Mouse (Mus musculus) heart, embryonic 13.5 days (tissue): ENCODE data around the gene Exoc6. TPM values are rescaled to one million over a fixed set of nuclear protein-coding genes. Genes with fewer than 3 reads are reported as not detected.

ENCODE experiments used
- ATAC-seq: fragments of 200-750 bp; cut with Nextera tagmentation; 2 replicates; pipeline ENCODE4 v1.8.0; 2017; ENCODE audit warnings: moderate TSS enrichment; ENCODE audit not compliant: insufficient number of reproducible peaks, low FRiP score, low TSS enrichment; ENCODE audit errors: extremely low read depth
- H3K27ac ChIP-seq: fragments of 300-500 bp; sonication (generic); replicated peaks from 2 replicates; pipeline ENCODE4 v1.5.1; 2015; ENCODE audit warnings: moderate library complexity, mild to moderate bottlenecking, inconsistent platforms
- H3K27me3 ChIP-seq: fragments of 300-500 bp; sonication (generic); replicated peaks from 2 replicates; pipeline ENCODE4 v1.6.1; 2015; ENCODE audit warnings: mild to moderate bottlenecking, inconsistent platforms
- H3K36me3 ChIP-seq: fragments of 300-500 bp; sonication (generic); 2 replicates; pipeline ENCODE4 v1.6.1; 2015; ENCODE audit warnings: mild to moderate bottlenecking, inconsistent platforms
- H3K4me1 ChIP-seq: fragments of 300-500 bp; sonication (generic); 2 replicates; pipeline ENCODE4 v1.6.1; 2015; ENCODE audit warnings: inconsistent platforms
- H3K4me2 ChIP-seq: fragments of 300-500 bp; sonication (generic); 2 replicates; pipeline ENCODE4 v1.6.1; 2015; ENCODE audit warnings: inconsistent platforms, mild to moderate bottlenecking, moderate library complexity
- H3K4me3 ChIP-seq: fragments of 300-500 bp; sonication (generic); 2 replicates; pipeline ENCODE4 v1.5.1; 2015; ENCODE audit warnings: moderate library complexity, mild to moderate bottlenecking, inconsistent platforms
- H3K9ac ChIP-seq: fragments of 300-500 bp; sonication (generic); 2 replicates; pipeline ENCODE4 v1.6.1; 2015; ENCODE audit warnings: inconsistent platforms, mild to moderate bottlenecking, moderate library complexity
- H3K9me3 ChIP-seq: fragments of 300-500 bp; sonication (generic); 2 replicates; pipeline ENCODE4 v1.6.1; 2016; ENCODE audit warnings: inconsistent platforms
- WGBS: fragments of 180-500 bp; shearing (Covaris S2); methylation state at CpG from one replicate; pipeline ENCODE4 v1.1.7; 2015; ENCODE audit warnings: mixed read lengths; 5-methylcytosine and 5-hydroxymethylcytosine counted together
- polyA plus RNA-seq: library from polyadenylated mRNA; unstranded; fragments of >200 nt; fragmentation: Nextera tagmentation; extraction: Ambion mirVana; gene quantifications from 2 replicates; pipeline ENCODE4 v1.2.1, GENCODE M21; 2015

Gene Exoc6
- polyA plus RNA-seq, 1 experiment from 2014 or later, result 17.2 TPM

- no peak overlapping the region for H3K4me3 ChIP-seq
- H3K27ac ChIP-seq, result 0 out of 2 replicates have a peak overlapping the region, but pooled peaks have one; percentile 26
- peaks cover 6% of the 10 kb centered on the region; the same call in 1 of the 2 replicates for H3K4me1 ChIP-seq
- ATAC-seq, result no peak
- no peak overlapping the region for H3K9ac ChIP-seq
- H3K9me3 ChIP-seq, result no peaks in the 10 kb centered on the region
- 36% methylated on average over 4 of the region's 4 CpGs for WGBS
- 0 out of 2 replicates have a peak overlapping the region, but pooled peaks have one; percentile 25 for H3K4me2 ChIP-seq
- H3K36me3 ChIP-seq, result peaks cover 21% of the 10 kb centered on the region
- no peaks in the 10 kb centered on the region for H3K27me3 ChIP-seq
Measured at GRCm38 (mm10) chr19:37579607-37580006, 29.4 kb downstream of the Exoc6 start.

- Histone ChIP-seq H3K27ac (no peak overlapping the region), H3K4me2 (no peak overlapping the region), H3K4me1 (peaks cover 11% of the 10 kb centered on the region), H3K27me3 (no peaks in the 10 kb centered on the region), H3K9me3 (no peaks in the 10 kb centered on the region), H3K9ac (no peak overlapping the region), H3K4me3 (no peak overlapping the region), H3K36me3 (peaks cover 21% of the 10 kb centered on the region)
- no peak for ATAC-seq
- 83% methylated on average over 6 of the region's 6 CpGs for WGBS
Measured at GRCm38 (mm10) chr19:37580438-37580837, 30.2 kb downstream of the Exoc6 start.

- Histone ChIP-seq H3K4me3 (no peak overlapping the region), H3K27me3 (no peaks in the 10 kb centered on the region), H3K4me2 (no peak overlapping the region), H3K27ac (no peak overlapping the region), H3K9ac (no peak overlapping the region), H3K4me1 (peaks cover 7% of the 10 kb centered on the region; the same call in 1 of the 2 replicates), H3K9me3 (no peaks in the 10 kb centered on the region), H3K36me3 (peaks cover 27% of the 10 kb centered on the region)
- WGBS, result 65% methylated on average over 14 of the region's 14 CpGs
- no peak for ATAC-seq
Measured at GRCm38 (mm10) chr19:37585210-37585609, 35.0 kb downstream of the Exoc6 start.

GRCm38 (mm10) chr19:37585684-37586083 is 35.5 kb downstream of the Exoc6 start:
- no peak for ATAC-seq
- Histone ChIP-seq H3K36me3 (peaks cover 32% of the 10 kb centered on the region), H3K4me3 (no peak overlapping the region), H3K4me1 (peaks cover 7% of the 10 kb centered on the region; the same call in 1 of the 2 replicates), H3K9me3 (no peaks in the 10 kb centered on the region), H3K4me2 (no peak overlapping the region), H3K27ac (no peak overlapping the region), H3K9ac (no peak overlapping the region), H3K27me3 (no peaks in the 10 kb centered on the region)
- WGBS, result 64% methylated on average over 8 of the region's 8 CpGs

GRCm38 (mm10) chr19:37590544-37590943 is 40.3 kb downstream of the Exoc6 start:
- Histone ChIP-seq H3K9me3 (no peaks in the 10 kb centered on the region), H3K4me2 (no peak overlapping the region), H3K27me3 (no peaks in the 10 kb centered on the region), H3K4me1 (0 out of 2 replicates have a peak, but pooled peaks cover 1% of the 10 kb centered on the region), H3K27ac (no peak overlapping the region), H3K36me3 (peaks cover 63% of the 10 kb centered on the region), H3K9ac (no peak overlapping the region), H3K4me3 (no peak overlapping the region)
- 89% methylated on average over 7 of the region's 7 CpGs for WGBS
- no peak for ATAC-seq

GRCm38 (mm10) chr19:37601968-37602848 is 52.0 kb downstream of the Exoc6 start:
- H3K4me2 ChIP-seq, result peak overlapping the region; percentile 61
- peak overlapping the region; percentile 27 for H3K4me3 ChIP-seq
- H3K9ac ChIP-seq, result no peak overlapping the region
- no peaks in the 10 kb centered on the region for H3K9me3 ChIP-seq
- peaks cover 4% of the 10 kb centered on the region for H3K4me1 ChIP-seq
- WGBS, result 36% methylated on average over 22 of the region's 22 CpGs
- ATAC-seq, result no peak
- H3K36me3 ChIP-seq, result peaks cover 28% of the 10 kb centered on the region
- H3K27me3 ChIP-seq, result no peaks in the 10 kb centered on the region
- H3K27ac ChIP-seq, result no peak overlapping the region

GRCm38 (mm10) chr19:37609991-37610390 is 59.8 kb downstream of the Exoc6 start:
- Histone ChIP-seq H3K4me1 (peaks cover 3% of the 10 kb centered on the region), H3K9me3 (no peaks in the 10 kb centered on the region), H3K36me3 (peaks cover 15% of the 10 kb centered on the region), H3K4me2 (no peak overlapping the region), H3K9ac (no peak overlapping the region), H3K27me3 (no peaks in the 10 kb centered on the region), H3K4me3 (no peak overlapping the region), H3K27ac (no peak overlapping the region)
- ATAC-seq, result no peak; the same call in 1 of the 2 replicates
- WGBS, result 67% methylated on average over 7 of the region's 7 CpGs

- Histone ChIP-seq H3K9me3 (no peaks in the 10 kb centered on the region), H3K27me3 (no peaks in the 10 kb centered on the region), H3K27ac (no peak overlapping the region), H3K4me3 (no peak overlapping the region), H3K4me1 (peaks cover 9% of the 10 kb centered on the region), H3K9ac (no peak overlapping the region), H3K36me3 (peaks cover 17% of the 10 kb centered on the region), H3K4me2 (no peak overlapping the region)
- no peak for ATAC-seq
- 84% methylated on average over 7 of the region's 7 CpGs for WGBS
Measured at GRCm38 (mm10) chr19:37612893-37613292, 62.7 kb downstream of the Exoc6 start.

- no peak overlapping the region for H3K9ac ChIP-seq
- H3K36me3 ChIP-seq, result peaks cover 12% of the 10 kb centered on the region
- no peaks in the 10 kb centered on the region for H3K9me3 ChIP-seq
- no peak overlapping the region for H3K4me2 ChIP-seq
- H3K27ac ChIP-seq, result peak overlapping the region; percentile 33; the same call in 1 of the 2 replicates
- no peak for ATAC-seq
- 61% methylated on average over 4 of the region's 4 CpGs for WGBS
- no peak overlapping the region for H3K4me3 ChIP-seq
- peaks cover 9% of the 10 kb centered on the region for H3K4me1 ChIP-seq
- H3K27me3 ChIP-seq, result no peaks in the 10 kb centered on the region
Measured at GRCm38 (mm10) chr19:37615039-37615630, 64.9 kb downstream of the Exoc6 start.

- ATAC-seq, result no peak
- 27% methylated on average over 2 of the region's 2 CpGs for WGBS
- H3K9me3 ChIP-seq, result no peaks in the 10 kb centered on the region
Measured at GRCm38 (mm10) chr19:37647994-37648393, 97.8 kb downstream of the Exoc6 start.

GRCm38 (mm10) chr19:37650526-37650925 is 100.3 kb downstream of the Exoc6 start:
- ATAC-seq, result no peak
- no peak overlapping the region for H3K4me2 ChIP-seq
- no peaks in the 10 kb centered on the region for H3K36me3 ChIP-seq
- no peaks in the 10 kb centered on the region for H3K27me3 ChIP-seq
- no peaks in the 10 kb centered on the region for H3K9me3 ChIP-seq
- WGBS, result 67% methylated on average over 2 of the region's 2 CpGs
- no peak overlapping the region for H3K4me3 ChIP-seq
- H3K4me1 ChIP-seq, result no peaks in the 10 kb centered on the region
- H3K27ac ChIP-seq, result no peak overlapping the region
- no peak overlapping the region for H3K9ac ChIP-seq

More at GRCm38 (mm10) chr19:37647994-37648393, 97.8 kb downstream of the Exoc6 start:
- Histone ChIP-seq H3K4me2 (no peak overlapping the region), H3K27me3 (no peaks in the 10 kb centered on the region), H3K4me3 (no peak overlapping the region), H3K9ac (no peak overlapping the region), H3K27ac (no peak overlapping the region), H3K4me1 (no peaks in the 10 kb centered on the region), H3K36me3 (no peaks in the 10 kb centered on the region)
